Mouse (Mus musculus): ENCODE measurements around the gene Sbno1.

- no peak for TF ChIP-seq GATA1 (IDR thresholded peaks at IDR 0.05; ENCODE audit: low read length)
- no peak for TF ChIP-seq TAL1 (IDR thresholded peaks at IDR 0.05; ENCODE audit: low read length)
These were observed 42.6 kb upstream of the Sbno1 start for GRCm38 (mm10) chr5:124468365-124468764.
